Mouse (Mus musculus): ENCODE measurements at regions not wholly inside any gene's neighbourhood (a gene's known extent, or its start where the extent isn't known, plus 50 kb on each side); places are given as distances from the start of the nearest gene placed in this dataset.

DNA sequence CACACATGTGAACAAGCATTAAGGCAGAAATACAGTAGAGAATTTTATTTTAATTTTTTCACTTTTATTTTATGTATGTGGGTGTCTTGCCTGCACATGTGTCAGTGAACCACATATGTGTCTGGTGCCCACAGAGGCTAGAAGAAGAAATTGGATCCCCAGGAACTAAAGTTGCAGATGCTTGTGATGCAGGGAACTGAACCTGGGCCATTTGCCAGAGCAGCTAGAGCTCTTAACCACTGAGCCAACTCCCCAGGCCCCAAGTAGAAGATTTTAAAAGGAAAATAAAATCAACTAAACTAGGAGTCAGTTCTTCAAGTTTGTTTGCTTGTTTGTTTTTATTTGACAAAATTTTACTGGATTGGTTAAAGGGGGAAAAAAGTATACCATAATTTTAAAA lies 185.5 kb upstream of the Kdm8 start:
- Histone ChIP-seq H3K27me3 (ENCODE audit: control insufficient read depth, insufficient read depth, low read length) (no peaks in the 10 kb centered on the region), H3K4me1 (replicated peaks; ENCODE audit: control insufficient read depth, insufficient read depth, low read length) (peaks cover 15% of the 10 kb centered on the region; the same call in 1 of the 2 replicates), H3K4me3 (replicated peaks; ENCODE audit: low read length) (no peak overlapping the region), H3K27ac (no peak overlapping the region), H3K9ac (no peak overlapping the region), H3K4me2 (replicated peaks) (no peak overlapping the region), H3K9me3 (ENCODE audit: control insufficient read depth, low read length) (no peaks in the 10 kb centered on the region), H3K36me3 (replicated peaks; ENCODE audit: control insufficient read depth, insufficient read depth) (no peaks in the 10 kb centered on the region)
- DNase-seq (ENCODE audit: low spot score) (no peak), ATAC-seq (ENCODE audit: low FRiP score) (no peak)

DNA sequence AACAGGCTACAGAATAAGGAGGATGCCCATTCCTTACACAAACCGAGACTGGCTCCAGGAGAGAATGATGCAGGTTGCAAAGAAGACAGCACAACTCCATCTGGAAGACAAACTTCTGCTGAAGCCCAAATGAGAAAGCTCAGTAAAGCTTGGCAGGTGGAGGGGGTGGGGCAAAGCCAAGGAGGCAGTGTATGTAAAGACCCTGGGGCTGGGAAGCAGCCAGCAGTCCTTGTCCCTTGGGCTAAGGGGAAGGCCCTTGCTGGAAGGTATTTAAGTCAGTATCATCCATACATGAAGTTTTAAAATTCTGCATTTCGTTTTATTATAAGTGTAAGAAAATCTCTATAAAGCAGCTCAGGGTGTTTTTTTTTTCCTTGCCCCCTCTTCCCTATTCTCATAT lies 182.3 kb upstream of the Kdm8 start:
- no peak overlapping the region for H3K4me2 ChIP-seq (replicated peaks)
- H3K27ac ChIP-seq, result no peak overlapping the region
- H3K9ac ChIP-seq, result no peak overlapping the region
- H3K4me1 ChIP-seq (replicated peaks; ENCODE audit: control insufficient read depth, insufficient read depth, low read length), result peaks cover 15% of the 10 kb centered on the region; the same call in 1 of the 2 replicates
- DNase-seq (ENCODE audit: low spot score) (no peak), ATAC-seq (ENCODE audit: low FRiP score) (no peak)
- no peaks in the 10 kb centered on the region for H3K36me3 ChIP-seq (replicated peaks; ENCODE audit: control insufficient read depth, insufficient read depth)
- H3K9me3 ChIP-seq (ENCODE audit: control insufficient read depth, low read length), result no peaks in the 10 kb centered on the region
- no peak overlapping the region for H3K4me3 ChIP-seq (replicated peaks; ENCODE audit: low read length)
- no peaks in the 10 kb centered on the region for H3K27me3 ChIP-seq (ENCODE audit: control insufficient read depth, insufficient read depth, low read length)
- WGBS, result 81% methylated on average over 2 of the region's 2 CpGs

DNA sequence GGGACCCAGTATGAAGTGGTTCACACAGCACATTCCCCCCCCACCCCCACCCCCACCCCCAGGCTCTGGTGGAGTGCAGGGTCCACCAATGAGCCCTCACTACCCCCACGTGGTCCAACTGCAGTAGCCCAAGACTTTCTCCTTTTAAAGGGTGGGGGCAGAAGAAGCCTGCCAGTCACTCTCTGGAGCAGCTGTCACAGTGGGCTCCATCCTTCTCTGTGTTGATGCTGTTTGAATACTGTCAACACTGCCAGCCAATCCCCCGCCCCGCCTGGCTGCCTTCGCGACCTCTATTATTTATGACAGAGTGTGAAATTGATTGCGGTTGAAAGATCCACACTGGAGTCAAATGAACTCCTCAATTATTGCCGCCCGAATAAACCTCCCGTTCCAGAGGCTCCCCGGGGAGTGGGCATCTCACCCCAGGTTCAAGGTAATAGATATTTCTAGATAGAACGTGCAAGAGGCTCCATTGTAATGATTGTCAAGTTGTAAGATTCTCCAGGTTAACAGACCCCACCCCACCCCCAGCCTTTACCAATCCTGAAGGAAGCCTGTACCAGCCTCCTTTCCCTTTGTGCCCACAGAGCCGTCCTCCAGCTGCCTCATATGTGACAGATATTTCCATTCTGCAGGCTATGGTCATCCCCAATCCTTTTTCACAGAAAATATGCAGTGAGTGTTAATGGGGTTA lies 181.7 kb upstream of the Kdm8 start:
- Histone ChIP-seq H3K27me3 (ENCODE audit: control insufficient read depth, insufficient read depth, low read length) (no peaks in the 10 kb centered on the region; the same call in 1 of the 2 replicates), H3K9ac (no peak overlapping the region), H3K4me2 (replicated peaks) (no peak overlapping the region; the same call in 1 of the 2 replicates), H3K9me3 (ENCODE audit: control insufficient read depth, low read length) (no peaks in the 10 kb centered on the region), H3K36me3 (replicated peaks; ENCODE audit: control insufficient read depth, insufficient read depth) (no peaks in the 10 kb centered on the region), H3K4me3 (replicated peaks; ENCODE audit: low read length) (no peak overlapping the region), H3K27ac (peak overlapping the region; percentile 54), H3K4me1 (replicated peaks; ENCODE audit: control insufficient read depth, insufficient read depth, low read length) (peaks cover 15% of the 10 kb centered on the region; the same call in 1 of the 2 replicates)
- WGBS, result 17% methylated on average over 12 of the region's 12 CpGs
- peak; percentile 93 for ATAC-seq (ENCODE audit: low FRiP score)
- DNase-seq (ENCODE audit: low spot score), result peak; percentile 73

DNA sequence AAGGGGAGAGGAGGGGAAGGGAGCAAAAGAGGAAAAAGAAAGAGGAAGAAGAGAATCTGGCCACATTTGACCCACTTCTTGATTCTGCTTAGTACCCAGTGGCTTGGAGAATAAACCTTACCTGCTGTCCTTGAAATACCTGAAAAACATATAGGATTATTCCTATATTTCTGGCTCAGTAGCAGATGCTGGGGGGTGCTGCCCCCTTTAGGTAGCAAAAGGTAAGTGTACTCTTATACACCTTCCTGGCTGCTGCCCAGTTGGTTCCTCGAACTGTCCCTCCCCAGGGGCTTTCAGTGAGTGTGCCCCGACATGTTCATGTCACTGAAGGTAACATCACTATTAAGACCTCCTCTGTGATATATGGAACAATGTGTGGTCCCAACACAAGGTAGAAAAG lies 180.7 kb upstream of the Kdm8 start:
- H3K4me2 ChIP-seq (replicated peaks), result no peak overlapping the region
- DNase-seq (ENCODE audit: low spot score) (no peak), ATAC-seq (ENCODE audit: low FRiP score) (no peak)
- H3K27me3 ChIP-seq (ENCODE audit: control insufficient read depth, insufficient read depth, low read length), result no peaks in the 10 kb centered on the region; the same call in 1 of the 2 replicates
- no peaks in the 10 kb centered on the region for H3K9me3 ChIP-seq (ENCODE audit: control insufficient read depth, low read length)
- no peaks in the 10 kb centered on the region for H3K36me3 ChIP-seq (replicated peaks; ENCODE audit: control insufficient read depth, insufficient read depth)
- peaks cover 15% of the 10 kb centered on the region; the same call in 1 of the 2 replicates for H3K4me1 ChIP-seq (replicated peaks; ENCODE audit: control insufficient read depth, insufficient read depth, low read length)
- peak overlapping the region; percentile 54; the same call in 1 of the 2 replicates for H3K27ac ChIP-seq
- no peak overlapping the region for H3K9ac ChIP-seq
- H3K4me3 ChIP-seq (replicated peaks; ENCODE audit: low read length), result no peak overlapping the region
- WGBS, result 50% methylated on average over 2 of the region's 2 CpGs

DNA sequence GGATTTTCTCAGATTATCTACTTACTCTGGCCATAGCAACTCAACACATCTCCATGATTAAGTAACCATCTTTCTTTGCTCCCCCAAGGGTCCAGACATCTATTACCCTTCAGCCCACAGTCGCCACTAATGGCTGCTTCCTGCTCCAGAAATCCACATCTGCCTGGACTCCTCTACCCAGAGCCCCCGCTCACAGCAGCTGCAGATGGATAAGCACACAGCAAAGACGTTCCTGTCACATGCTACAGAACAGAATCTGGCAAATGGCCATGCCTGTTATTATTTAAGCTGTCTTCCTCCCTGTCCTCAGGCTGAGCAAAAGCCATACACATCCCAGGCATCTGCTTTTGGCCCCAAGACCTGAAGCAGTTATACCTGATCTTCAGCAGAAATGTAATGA lies 173.8 kb upstream of the Kdm8 start:
- 0 out of 2 replicates have a peak, but pooled peaks cover 6% of the 10 kb centered on the region for H3K4me1 ChIP-seq (replicated peaks; ENCODE audit: control insufficient read depth, insufficient read depth, low read length)
- WGBS, result 39% methylated on average over 3 of the region's 3 CpGs

DNA sequence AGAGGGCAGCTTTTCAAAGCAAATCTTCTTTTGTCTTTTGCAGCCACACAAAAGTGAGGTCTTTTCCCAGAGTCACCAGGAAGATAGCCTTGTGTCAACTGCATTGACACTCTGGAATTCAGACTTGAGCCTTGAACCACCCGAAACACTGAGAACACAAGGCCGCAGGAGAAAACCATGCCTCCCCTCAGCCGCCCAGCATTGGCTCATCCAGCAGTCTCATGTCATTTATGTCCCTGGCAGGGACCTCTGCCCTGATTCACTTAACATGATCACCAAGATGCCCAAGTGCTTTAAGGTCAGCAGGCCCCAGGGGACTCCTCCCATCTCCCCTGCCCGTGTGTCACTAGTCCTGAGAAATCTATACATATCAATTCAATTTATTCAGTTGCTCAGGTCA lies 173.1 kb upstream of the Kdm8 start:
- Histone ChIP-seq H3K4me3 (replicated peaks; ENCODE audit: low read length) (no peak overlapping the region), H3K27me3 (ENCODE audit: control insufficient read depth, insufficient read depth, low read length) (no peaks in the 10 kb centered on the region; the same call in 1 of the 2 replicates), H3K9ac (no peak overlapping the region), H3K4me1 (replicated peaks; ENCODE audit: control insufficient read depth, insufficient read depth, low read length) (0 out of 2 replicates have a peak, but pooled peaks cover 6% of the 10 kb centered on the region), H3K27ac (no peak overlapping the region), H3K9me3 (ENCODE audit: control insufficient read depth, low read length) (no peaks in the 10 kb centered on the region), H3K36me3 (replicated peaks; ENCODE audit: control insufficient read depth, insufficient read depth) (no peaks in the 10 kb centered on the region), H3K4me2 (replicated peaks) (no peak overlapping the region)
- DNase-seq (ENCODE audit: low spot score), result no peak
- 69% methylated on average over 4 of the region's 4 CpGs for WGBS
- ATAC-seq (ENCODE audit: low FRiP score), result no peak

More for the DNA sequence above, 173.8 kb upstream of the Kdm8 start:
- Histone ChIP-seq H3K27me3 (ENCODE audit: control insufficient read depth, insufficient read depth, low read length) (no peaks in the 10 kb centered on the region; the same call in 1 of the 2 replicates), H3K4me3 (replicated peaks; ENCODE audit: low read length) (no peak overlapping the region), H3K4me2 (replicated peaks) (no peak overlapping the region), H3K9me3 (ENCODE audit: control insufficient read depth, low read length) (no peaks in the 10 kb centered on the region), H3K27ac (no peak overlapping the region), H3K36me3 (replicated peaks; ENCODE audit: control insufficient read depth, insufficient read depth) (no peaks in the 10 kb centered on the region), H3K9ac (no peak overlapping the region)
- ATAC-seq (ENCODE audit: low FRiP score), result no peak
- no peak for DNase-seq (ENCODE audit: low spot score)

DNA sequence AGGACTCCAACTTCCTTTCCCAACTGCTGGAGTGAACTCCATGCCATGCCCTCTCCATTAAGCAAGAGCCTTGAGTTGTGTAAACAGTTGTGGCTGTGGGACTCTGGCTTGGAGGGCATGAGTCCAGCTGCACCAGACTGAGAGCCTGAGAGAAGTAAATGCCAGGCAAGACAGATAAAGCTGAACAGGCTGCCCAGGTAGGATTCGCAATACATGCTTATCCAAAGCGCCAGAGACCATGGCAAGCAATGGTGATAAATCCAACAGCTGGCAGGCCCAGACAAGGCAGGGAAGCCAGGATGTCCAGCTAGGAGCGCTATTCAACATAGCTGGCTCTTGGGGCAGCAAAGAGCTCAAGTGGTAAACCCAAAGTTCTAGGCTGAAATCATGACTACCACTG lies 163.1 kb upstream of the Kdm8 start:
- Histone ChIP-seq H3K9me3 (ENCODE audit: control insufficient read depth, low read length) (no peaks in the 10 kb centered on the region), H3K4me1 (replicated peaks; ENCODE audit: control insufficient read depth, insufficient read depth, low read length) (no peaks in the 10 kb centered on the region), H3K27ac (no peak overlapping the region), H3K27me3 (ENCODE audit: control insufficient read depth, insufficient read depth, low read length) (no peaks in the 10 kb centered on the region), H3K4me3 (replicated peaks; ENCODE audit: low read length) (no peak overlapping the region), H3K4me2 (replicated peaks) (no peak overlapping the region), H3K9ac (no peak overlapping the region), H3K36me3 (replicated peaks; ENCODE audit: control insufficient read depth, insufficient read depth) (no peaks in the 10 kb centered on the region)
- DNase-seq (ENCODE audit: low spot score), result no peak
- no peak for ATAC-seq (ENCODE audit: low FRiP score)
- WGBS, result 83% methylated on average over 3 of the region's 3 CpGs

DNA sequence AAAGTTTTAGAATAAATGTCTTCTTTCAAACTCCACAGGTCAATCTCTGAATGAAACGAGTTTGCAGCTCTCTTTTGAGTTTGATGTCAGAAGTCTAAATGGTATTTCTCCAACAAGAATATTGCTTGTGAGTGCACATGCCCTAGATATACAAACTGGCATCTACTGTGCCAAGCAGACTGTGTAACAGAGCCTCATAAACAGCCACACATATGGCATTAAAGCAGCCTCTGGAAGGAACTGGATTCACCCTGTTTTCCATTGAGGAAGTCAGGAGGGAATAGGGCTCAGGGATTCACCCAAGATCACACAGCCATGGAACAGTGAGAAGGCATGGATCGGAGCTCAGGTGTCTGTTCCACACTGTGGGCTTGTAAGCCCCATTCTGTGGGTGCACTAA lies 149.2 kb upstream of the Kdm8 start:
- 70% methylated on average over 2 of the region's 2 CpGs for WGBS
- Histone ChIP-seq H3K27ac (no peak overlapping the region), H3K9ac (no peak overlapping the region), H3K36me3 (replicated peaks; ENCODE audit: control insufficient read depth, insufficient read depth) (no peaks in the 10 kb centered on the region), H3K4me2 (replicated peaks) (no peak overlapping the region), H3K27me3 (ENCODE audit: control insufficient read depth, insufficient read depth, low read length) (no peaks in the 10 kb centered on the region), H3K4me3 (replicated peaks; ENCODE audit: low read length) (no peak overlapping the region), H3K4me1 (replicated peaks; ENCODE audit: control insufficient read depth, insufficient read depth, low read length) (no peaks in the 10 kb centered on the region), H3K9me3 (ENCODE audit: control insufficient read depth, low read length) (no peaks in the 10 kb centered on the region)
- DNase-seq (ENCODE audit: low spot score) (no peak), ATAC-seq (ENCODE audit: low FRiP score) (no peak)

DNA sequence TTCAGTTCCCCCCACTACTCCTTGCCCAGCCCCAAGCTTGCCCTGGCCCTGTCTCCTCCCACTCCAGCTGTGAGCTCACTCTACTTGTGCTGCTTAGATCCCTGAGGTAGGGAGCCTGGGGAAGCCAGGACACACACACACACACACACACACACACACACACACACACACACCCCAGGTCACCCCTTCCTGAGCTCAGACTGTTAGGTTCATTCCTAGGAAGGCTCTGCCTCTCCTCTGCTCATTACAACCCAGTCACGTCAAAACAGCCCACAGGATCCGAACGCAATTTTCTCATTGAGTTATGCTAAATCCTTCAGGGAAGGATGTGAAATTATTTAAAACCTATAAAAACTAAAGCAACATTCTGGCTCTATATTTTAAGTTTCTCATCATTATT lies 136.0 kb upstream of the Kdm8 start:
- no peak overlapping the region for H3K9ac ChIP-seq
- H3K4me1 ChIP-seq (replicated peaks; ENCODE audit: control insufficient read depth, insufficient read depth, low read length), result 0 out of 2 replicates have a peak, but pooled peaks cover 6% of the 10 kb centered on the region
- ATAC-seq (ENCODE audit: low FRiP score) (no peak), DNase-seq (ENCODE audit: low spot score) (no peak)
- H3K36me3 ChIP-seq (replicated peaks; ENCODE audit: control insufficient read depth, insufficient read depth), result no peaks in the 10 kb centered on the region
- H3K27me3 ChIP-seq (ENCODE audit: control insufficient read depth, insufficient read depth, low read length), result no peaks in the 10 kb centered on the region
- H3K9me3 ChIP-seq (ENCODE audit: control insufficient read depth, low read length), result no peaks in the 10 kb centered on the region
- H3K4me3 ChIP-seq (replicated peaks; ENCODE audit: low read length), result no peak overlapping the region
- H3K27ac ChIP-seq, result no peak overlapping the region
- H3K4me2 ChIP-seq (replicated peaks), result no peak overlapping the region
- 58% methylated on average over 3 of the region's 3 CpGs for WGBS

Data from hindbrain, embryonic 14.5 days (tissue).